Mouse (Mus musculus): ENCODE results near the gene Plekhg2. TPM values are rescaled to one million over a fixed set of nuclear protein-coding genes. Genes with fewer than 3 reads are reported as not detected.

The Plekhg2 gene
- total RNA-seq, 2 experiments from 2014 or later: 5.5 to 7.4 TPM

DNA sequence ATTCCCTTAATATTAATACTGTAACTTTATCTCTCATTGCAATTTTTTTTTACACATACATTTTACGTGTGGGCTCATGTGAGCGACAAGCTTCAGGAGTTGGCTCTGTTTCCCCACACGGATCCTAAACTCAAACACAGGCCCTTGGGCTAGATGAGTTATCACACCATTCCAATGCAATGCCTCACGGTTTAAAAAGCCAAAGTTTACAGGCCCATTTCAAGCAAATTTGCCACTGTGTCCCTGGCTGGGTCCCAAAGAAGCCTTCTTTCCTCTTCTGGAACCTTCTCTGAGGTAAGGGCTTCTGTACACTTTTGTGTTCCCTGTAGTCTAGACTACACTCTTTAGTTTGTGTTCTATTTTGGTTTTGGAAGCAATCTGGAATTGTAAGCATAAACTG lies 37.9 kb downstream of the Plekhg2 start:
- no peak for DNase-seq

DNA sequence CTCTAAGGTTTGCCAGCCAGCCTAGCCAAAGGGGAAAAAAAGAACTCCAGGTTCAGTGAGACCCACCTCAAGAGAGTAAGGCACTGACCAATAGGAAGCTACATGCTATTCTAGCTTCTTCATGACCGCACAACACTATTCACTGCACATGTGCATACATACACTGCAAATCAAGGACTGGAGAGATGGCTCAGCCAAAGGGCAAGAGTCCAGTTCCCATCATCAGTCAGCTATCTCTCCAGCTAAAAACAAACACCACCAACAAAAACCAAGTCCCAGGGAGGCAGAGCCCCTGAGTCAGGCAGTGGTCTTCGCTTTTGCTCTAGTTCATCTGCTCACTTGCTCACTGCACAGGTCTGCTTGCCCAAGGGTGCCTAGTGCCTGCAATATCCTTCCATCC lies 44.1 kb downstream of the Plekhg2 start:
- DNase-seq: no peak

DNA sequence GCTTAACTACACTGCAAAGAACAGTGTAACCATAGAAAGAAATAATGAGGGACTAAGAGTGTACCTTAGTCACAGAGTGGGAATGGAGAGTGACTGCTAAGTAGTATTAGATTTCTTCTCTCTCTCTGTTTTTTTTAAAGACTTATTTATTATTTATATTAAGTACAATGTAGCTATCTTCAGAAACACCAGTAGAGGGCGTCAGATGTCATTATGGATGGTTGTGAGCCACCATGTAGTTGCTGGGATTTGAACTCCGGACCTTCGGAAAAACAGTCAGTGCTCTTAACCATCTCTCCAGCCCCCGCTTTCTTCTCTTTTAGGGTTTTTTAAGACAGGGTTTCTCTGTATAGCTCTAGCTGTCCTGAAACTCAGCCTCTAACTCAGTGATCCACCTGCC lies 45.9 kb downstream of the Plekhg2 start:
- DNase-seq: no peak

DNA sequence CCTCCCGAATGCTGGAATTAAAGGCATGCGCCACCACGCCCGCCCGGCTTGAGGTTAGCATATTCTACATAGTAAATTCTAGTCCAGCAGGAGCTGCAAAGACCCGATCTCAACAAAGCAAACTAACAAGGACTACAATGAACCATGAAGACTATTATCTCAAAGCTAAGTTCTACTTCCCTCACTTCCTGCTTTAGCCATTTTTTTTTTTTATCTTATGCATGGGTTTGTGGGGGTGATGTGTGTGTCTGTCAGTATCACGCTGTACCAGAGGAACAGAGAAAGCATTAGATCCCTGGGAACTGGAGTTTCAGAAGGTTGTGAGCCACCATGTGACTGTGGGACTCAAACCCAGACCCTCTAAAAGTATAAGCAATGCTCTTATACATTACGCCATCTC lies 47.1 kb downstream of the Plekhg2 start:
- DNase-seq: no peak

DNA sequence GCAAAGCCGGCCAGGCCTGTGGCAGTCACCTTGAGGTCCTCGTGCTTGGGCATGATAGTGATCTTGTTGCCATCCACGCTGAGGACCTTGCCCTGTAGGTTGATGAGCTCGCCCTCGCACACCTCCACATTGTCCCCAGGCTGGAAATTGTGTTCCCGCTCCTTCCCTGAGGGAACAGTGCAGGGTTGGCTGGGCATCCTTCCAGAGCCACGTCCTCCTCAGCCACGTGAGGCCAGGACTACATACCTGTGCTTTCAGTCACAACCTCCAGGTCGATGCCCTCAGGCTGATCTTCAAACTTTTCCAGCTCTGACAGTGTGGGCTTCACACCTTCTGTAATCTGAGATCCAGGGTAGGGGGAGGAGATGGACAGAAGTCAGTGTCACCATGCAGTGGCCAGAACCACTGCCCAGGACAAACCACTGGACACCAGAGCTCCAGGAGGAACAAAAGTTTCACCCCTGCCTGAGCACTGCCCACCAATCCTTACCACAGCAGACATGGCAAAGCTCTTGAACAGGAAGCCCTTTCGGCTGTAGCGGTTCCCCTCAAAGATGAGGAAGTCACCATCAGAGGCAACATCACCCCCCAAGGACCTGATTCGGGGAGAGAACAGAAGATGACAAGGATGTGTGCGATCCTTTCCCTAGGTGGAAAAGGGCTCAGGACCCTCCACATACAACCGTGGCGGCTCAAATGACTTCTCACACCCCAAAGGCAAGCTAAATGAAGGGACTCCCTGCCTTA lies 50.3 kb downstream of the Plekhg2 start:
- DNase-seq: no peak

DNA sequence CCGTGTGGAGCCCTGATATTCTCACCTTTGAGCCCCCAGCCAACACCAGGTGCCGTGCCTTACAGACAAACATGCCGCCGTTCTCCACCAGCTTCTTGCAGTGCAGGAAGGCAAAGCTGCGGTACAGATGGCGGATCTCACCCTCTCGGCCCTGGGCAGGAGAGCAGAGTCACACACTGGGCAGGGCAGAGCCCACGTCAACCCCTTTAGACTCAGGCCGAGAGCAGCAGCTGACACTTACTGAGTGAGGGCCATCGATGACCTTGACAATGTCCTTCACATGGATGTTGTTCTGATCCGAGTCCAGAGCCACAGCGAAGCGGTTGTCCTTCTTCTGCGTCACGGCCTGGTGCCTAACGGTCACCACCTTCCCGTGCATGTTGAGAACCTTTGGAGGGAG lies 53.7 kb downstream of the Plekhg2 start:
- no peak for DNase-seq

DNA sequence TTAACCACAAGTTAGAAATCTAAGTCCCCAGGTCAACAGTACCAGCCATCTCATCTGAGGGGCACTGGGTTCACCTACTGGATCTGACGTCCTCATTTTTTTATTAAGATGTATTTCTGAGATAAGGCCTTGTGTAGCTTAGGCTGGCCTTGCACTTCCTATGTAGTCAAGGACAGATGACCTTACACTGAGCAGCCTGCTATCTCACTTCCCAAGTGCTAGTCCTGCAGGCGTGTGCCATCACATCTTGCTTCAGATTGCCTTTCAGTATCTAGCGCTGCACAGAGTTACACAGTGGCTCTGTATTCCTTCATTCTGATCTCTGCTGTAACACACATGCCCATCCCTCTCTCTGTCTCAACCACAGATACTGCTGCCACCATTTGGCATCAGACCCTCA lies 54.4 kb downstream of the Plekhg2 start:
- no peak for DNase-seq

DNA sequence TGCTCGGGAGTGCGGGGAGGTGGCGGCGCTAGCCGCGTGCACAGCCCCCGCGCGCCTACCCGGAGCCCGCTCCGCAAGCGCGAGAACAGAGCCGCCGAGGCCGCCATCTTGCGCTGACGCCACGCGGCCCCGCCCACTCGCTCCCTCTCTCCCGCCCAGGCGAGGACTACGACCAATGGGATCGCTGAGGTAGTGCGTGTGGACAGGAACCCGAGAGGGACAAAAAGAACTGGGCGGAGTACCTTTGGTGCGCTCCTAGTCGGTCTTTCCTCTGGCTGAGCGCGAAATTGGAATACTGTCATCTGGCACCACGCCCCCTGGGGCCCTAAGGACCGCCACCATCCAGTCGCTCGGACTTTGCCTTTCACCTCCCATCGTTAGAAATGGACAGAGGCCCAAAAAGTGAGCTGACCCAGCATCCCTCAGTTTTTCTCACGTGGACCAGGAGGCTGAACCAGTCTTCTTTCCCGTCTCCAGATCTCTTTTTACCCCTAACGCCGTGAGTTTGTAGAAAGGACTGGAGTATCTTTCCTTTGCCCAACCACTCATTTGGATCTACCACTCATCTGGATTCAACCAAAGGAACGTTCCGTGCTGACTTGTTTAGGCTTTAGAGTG lies 60.4 kb downstream of the Plekhg2 start, which contains the start of gene Timm50:
Gene Timm50, minus strand, starts transcription at position 147 of the 618 bp plus-strand sequence.
- peak; percentile 98 to 99 for DNase-seq

DNA sequence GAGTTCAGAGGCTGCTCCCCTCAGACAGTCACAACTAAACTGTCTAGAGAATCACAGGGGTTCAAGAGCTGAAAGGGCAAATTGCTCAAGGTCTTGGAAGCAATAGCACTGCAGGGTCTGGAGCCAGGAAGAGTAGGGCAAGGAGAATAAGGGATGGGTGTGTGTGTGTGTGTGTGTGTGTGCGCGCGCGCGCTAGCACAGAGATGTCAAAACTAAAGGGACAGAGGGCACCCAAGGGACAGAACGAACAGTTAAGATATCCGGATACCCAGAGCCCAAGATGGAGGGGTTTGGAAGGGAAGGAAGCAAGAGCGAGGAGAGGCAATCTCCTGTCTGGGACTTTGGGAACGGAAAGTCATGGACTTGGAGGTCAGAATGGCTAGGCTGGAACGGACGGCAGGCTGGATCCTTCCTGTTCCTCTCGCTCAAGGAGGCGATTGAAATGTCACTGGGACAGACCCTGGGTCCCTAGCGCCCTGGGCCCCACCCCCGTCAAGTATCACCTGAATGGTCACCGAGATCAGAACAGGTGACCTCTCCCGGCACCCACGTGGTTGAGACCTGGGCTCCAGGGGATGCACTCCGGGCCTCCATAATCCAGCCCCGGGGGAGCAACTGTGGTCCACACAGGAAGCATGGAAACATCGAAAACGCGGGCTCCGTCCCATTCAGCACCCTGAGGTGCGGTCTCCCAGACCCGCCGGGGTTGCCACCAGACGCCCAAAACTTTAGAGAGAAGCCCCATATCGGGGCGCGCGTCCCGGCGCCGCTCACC lies 61.1 kb downstream of the Plekhg2 start:
- peak in 1 of 2 experiments; percentile 34 for DNase-seq

DNA sequence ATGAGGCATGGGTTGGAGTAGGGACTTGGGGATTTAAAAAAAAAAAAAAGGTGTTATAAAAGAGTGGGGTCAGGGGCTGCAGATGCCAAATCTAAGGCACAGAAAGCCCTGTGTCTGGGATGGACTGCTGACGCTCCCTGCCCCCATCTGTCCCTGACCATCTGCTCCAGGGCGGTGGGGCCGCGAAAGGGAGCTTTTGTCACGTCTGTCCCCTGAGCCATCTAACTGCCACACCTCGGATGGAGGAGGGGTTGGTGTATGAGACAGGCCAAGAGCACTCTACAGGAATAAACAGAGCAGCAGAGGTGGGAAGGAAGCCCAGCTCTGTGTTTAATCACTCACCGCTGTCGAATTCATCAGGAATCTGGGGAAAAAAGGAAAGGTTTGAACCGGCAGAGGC lies 62.7 kb downstream of the Plekhg2 start:
- no peak for DNase-seq

Other genes starting within 250 kb of the Plekhg2 start
- gene 9530053A07Rik, start 243.1 kb downstream of the Plekhg2 start, total RNA-seq (2021): not detected
- 10 to 100 TPM; 48.3 to 55.8 TPM for gene Fbl, start 202.9 kb downstream of the Plekhg2 start, total RNA-seq (2021)
- gene Dyrk1b, start 193.1 kb downstream of the Plekhg2 start, total RNA-seq (2021): 10 to 100 TPM; 45.7 to 52.4 TPM
- gene Eid2, start 104.7 kb downstream of the Plekhg2 start, total RNA-seq (2021): 10 to 100 TPM; 52.9 to 60.9 TPM
- 10 to 100 TPM; 36.5 to 36.8 TPM for gene Eid2b, start 94.9 kb downstream of the Plekhg2 start, total RNA-seq (2021)
- gene Selenov, start 81.4 kb downstream of the Plekhg2 start, total RNA-seq (2021): 1 to 10 TPM in 1 of 2 experiments, under 1 TPM in 1; 0.27 to 1.8 TPM
- 1 to 10 TPM; 2.1 to 2.8 TPM for gene Dll3, start 70.4 kb downstream of the Plekhg2 start, total RNA-seq (2021)
- gene Timm50, start 60.5 kb downstream of the Plekhg2 start, total RNA-seq (2021): 10 to 100 TPM; 41.1 to 42.1 TPM
- 100 to 1,000 TPM; 114 to 122 TPM for gene Supt5, start 33.9 kb downstream of the Plekhg2 start, total RNA-seq (2021)
- 100 to 1,000 TPM; 454 to 471 TPM for gene Rps16, start 21.9 kb downstream of the Plekhg2 start, total RNA-seq (2021)
- gene Zfp36, start 7.7 kb upstream of the Plekhg2 start, total RNA-seq (2021): 1 to 10 TPM; 3.1 to 3.9 TPM
- gene Med29, start 20.1 kb upstream of the Plekhg2 start, total RNA-seq (2021): 10 to 100 TPM; 18.3 to 19.6 TPM
- gene Paf1, start 20.4 kb upstream of the Plekhg2 start, total RNA-seq (2021): 10 to 100 TPM; 68.9 to 70.1 TPM
- gene Gmfg, start 64.8 kb upstream of the Plekhg2 start, total RNA-seq (2021): 1 to 10 TPM; 1.2 to 2.0 TPM
- 10 to 100 TPM; 64.3 to 72.3 TPM for gene Lrfn1, start 79.4 kb upstream of the Plekhg2 start, total RNA-seq (2021)
- gene Ifnl2, start 137.9 kb upstream of the Plekhg2 start, total RNA-seq (2021): not detected
- not detected for gene Ifnl3, start 150.2 kb upstream of the Plekhg2 start, total RNA-seq (2021)
- not detected for gene Sycn, start 168.3 kb upstream of the Plekhg2 start, total RNA-seq (2021)
- gene Nccrp1, start 174.7 kb upstream of the Plekhg2 start, total RNA-seq (2021): under 1 TPM; 0.48 to 0.52 TPM
- gene Samd4b, start 225.5 kb upstream of the Plekhg2 start, total RNA-seq (2021): 10 to 100 TPM; 66.4 to 79.4 TPM
- gene Pak4, start 225.6 kb upstream of the Plekhg2 start, total RNA-seq (2021): 10 to 100 TPM; 15.1 to 15.8 TPM

All from layer of hippocampus, postnatal 36 days (tissue).